Mouse (Mus musculus): ENCODE data around the gene Spopl.
"Not testable (repeated sequence)": the region's sequence is repeated elsewhere in the genome, so short reads cannot be mapped to it uniquely, and the experiment has no call there.

Spopl gene

GRCm38 (mm10) chr2:23571302-23572156 is at the start of gene Spopl:
Spopl (minus strand) TSS chr2:23572106.
- in situ Hi-C loops (cut with MboI) = no loop called here

- in situ Hi-C loops (cut with MboI) = no loop called here
Measured at GRCm38 (mm10) chr2:23620128-23620527, 48.2 kb upstream of the Spopl start.

GRCm38 (mm10) chr2:23617989-23618388 is 46.1 kb upstream of the Spopl start:
- in situ Hi-C loops (cut with MboI) = no loop called here

GRCm38 (mm10) chr2:23605391-23605790 is 33.5 kb upstream of the Spopl start:
- in situ Hi-C loops (cut with MboI) = no loop called here

- in situ Hi-C loops (cut with MboI) = no loop called here
Measured at GRCm38 (mm10) chr2:23588769-23589168, 16.9 kb upstream of the Spopl start.

- in situ Hi-C loops (cut with MboI) = not testable (repeated sequence)
Measured at GRCm38 (mm10) chr2:23572157-23572532, 239 bp upstream of the Spopl start.

- in situ Hi-C loops (cut with MboI) = no loop called here
Measured at GRCm38 (mm10) chr2:23570563-23570962, 1.3 kb downstream of the Spopl start.

- in situ Hi-C loops (cut with MboI) = no loop called here
Measured at GRCm38 (mm10) chr2:23568775-23569174, 3.1 kb downstream of the Spopl start.

GRCm38 (mm10) chr2:23565081-23565801 is 6.7 kb downstream of the Spopl start:
- in situ Hi-C loops (cut with MboI) = no loop called here

- in situ Hi-C loops (cut with MboI) = no loop called here
Measured at GRCm38 (mm10) chr2:23562898-23563297, 9.0 kb downstream of the Spopl start.

- in situ Hi-C loops (cut with MboI) = no loop called here
Measured at GRCm38 (mm10) chr2:23559186-23559585, 12.7 kb downstream of the Spopl start.

GRCm38 (mm10) chr2:23551235-23551634 is 20.7 kb downstream of the Spopl start:
- in situ Hi-C loops (cut with MboI) = no loop called here

GRCm38 (mm10) chr2:23547220-23547619 is 24.7 kb downstream of the Spopl start:
- in situ Hi-C loops (cut with MboI) = no loop called here

- in situ Hi-C loops (cut with MboI) = no loop called here
Measured at GRCm38 (mm10) chr2:23539967-23540366, 31.9 kb downstream of the Spopl start.

GRCm38 (mm10) chr2:23527717-23528116 is 44.2 kb downstream of the Spopl start:
- in situ Hi-C loops (cut with MboI) = not testable (repeated sequence)

- in situ Hi-C loops (cut with MboI) = no loop called here
Measured at GRCm38 (mm10) chr2:23505141-23505540, 66.8 kb downstream of the Spopl start.

- in situ Hi-C loops (cut with MboI) = no loop called here
Measured at GRCm38 (mm10) chr2:23481715-23482114, 90.2 kb downstream of the Spopl start.

GRCm38 (mm10) chr2:23467471-23467870 is 104.4 kb downstream of the Spopl start:
- in situ Hi-C loops (cut with MboI) = no loop called here

GRCm38 (mm10) chr2:23457452-23457851 is 114.5 kb downstream of the Spopl start:
- in situ Hi-C loops (cut with MboI) = no loop called here
